Mouse (Mus musculus) heart, postnatal 0 days (tissue): ENCODE measurements around the gene Fam241a. TPM values are rescaled to one million over a fixed set of nuclear protein-coding genes. Genes with fewer than 3 reads are reported as not detected.

Experiments used
- ATAC-seq: fragments of 200-750 bp; cut with Nextera tagmentation; 2 replicates; pipeline ENCODE4 v1.8.0; 2017; ENCODE audit warnings: low read depth, moderate number of reproducible peaks, moderate library complexity; ENCODE audit not compliant: insufficient read depth
- DNase-seq: peaks from one replicate; pipeline ENCODE4 v3.0.0-alpha.2; 2016; ENCODE audit warnings: low spot score
- H3K27ac ChIP-seq: fragments of 300-500 bp; sonication (generic); 2 replicates; pipeline ENCODE4 v1.5.1; 2014; ENCODE audit warnings: low read depth, mild to moderate bottlenecking
- H3K27me3 ChIP-seq: fragments of 300-500 bp; sonication (generic); 2 replicates; pipeline ENCODE4 v1.6.1; 2014; ENCODE audit warnings: low read length, mixed read lengths; ENCODE audit not compliant: control insufficient read depth, insufficient read depth
- H3K36me3 ChIP-seq: fragments of 300-500 bp; sonication (generic); replicated peaks from 2 replicates; pipeline ENCODE4 v1.6.1; 2014; ENCODE audit warnings: low read length, mixed read lengths; ENCODE audit not compliant: control insufficient read depth, insufficient read depth
- H3K4me1 ChIP-seq: fragments of 300-500 bp; sonication (generic); 2 replicates; pipeline ENCODE4 v1.6.1; 2014; ENCODE audit warnings: antibody characterized with exemption; ENCODE audit not compliant: control insufficient read depth, insufficient read depth
- H3K4me2 ChIP-seq: fragments of 300-500 bp; sonication (generic); 2 replicates; pipeline ENCODE4 v1.6.1; 2014; ENCODE audit warnings: low read depth, mild to moderate bottlenecking, low read length, moderate library complexity
- H3K4me3 ChIP-seq: fragments of 300-500 bp; sonication (generic); 2 replicates; pipeline ENCODE4 v1.5.1; 2014; ENCODE audit warnings: low read depth, low read length
- H3K9ac ChIP-seq: fragments of 300-500 bp; sonication (generic); replicated peaks from 2 replicates; pipeline ENCODE4 v1.6.1; 2014; ENCODE audit warnings: low read depth, low read length, mixed read lengths
- H3K9me3 ChIP-seq: fragments of 300-500 bp; sonication (generic); replicated peaks from 2 replicates; pipeline ENCODE4 v1.6.1; 2016; ENCODE audit warnings: low read length; ENCODE audit not compliant: control insufficient read depth
- CTCF ChIP-seq: IDR thresholded peaks from 2 replicates; pipeline ENCODE4 v1.5.1; 2016; ENCODE audit warnings: antibody characterized with exemption, control low read depth, low read depth
- EP300 ChIP-seq: IDR thresholded peaks from 2 replicates; pipeline ENCODE4 v1.6.1; 2016; ENCODE audit warnings: antibody characterized with exemption, low read depth
- WGBS: fragments of 180-500 bp; shearing (Covaris S2); extraction: QIAGEN DNeasy Blood & Tissue Kit; methylation state at CpG from one replicate; pipeline ENCODE4 v1.1.7; 2014; 5-methylcytosine and 5-hydroxymethylcytosine counted together
- polyA plus RNA-seq: library from polyadenylated mRNA; unstranded; fragments of >200 nt; fragmentation: Nextera tagmentation; extraction: Ambion mirVana; gene quantifications from 2 replicates; pipeline ENCODE4 v1.2.1, GENCODE M21; 2015
- total RNA-seq: library from RNA; depleted of rRNA; stranded (reverse); fragments of >200 nt; gene quantifications from 2 replicates; pipeline ENCODE4 v1.2.3, GENCODE M21; 2014; ENCODE audit warnings: low replicate concordance

Fam241a gene
- total and polyA plus RNA-seq, 2 experiments from 2014 or later: 8.3 to 9.1 TPM

GRCm38 (mm10) chr3:127913885-127914709 is 18.0 kb upstream of the Fam241a start:
- no peak for TF ChIP-seq EP300
- TF ChIP-seq CTCF: no peak
- Histone ChIP-seq H3K4me2 (peak overlapping the region; percentile 57), H3K4me1 (peaks cover 5% of the 10 kb centered on the region; the same call in 1 of the 2 replicates), H3K9me3 (no peaks in the 10 kb centered on the region), H3K36me3 (no peaks in the 10 kb centered on the region), H3K4me3 (peak overlapping the region; percentile 39), H3K9ac (peak overlapping the region; percentile 46; the same call in 1 of the 2 replicates), H3K27ac (peak overlapping the region; percentile 74), H3K27me3 (no peaks in the 10 kb centered on the region)
- ATAC-seq (peak; percentile 87), DNase-seq (peak; percentile 82)
- WGBS: 18% methylated on average over 16 of the region's 16 CpGs

- no peak for ATAC-seq
Observed at GRCm38 (mm10) chr3:127909941-127910340, 13.8 kb upstream of the Fam241a start.

GRCm38 (mm10) chr3:127894981-127895779 is 944 bp downstream of the Fam241a start:
- DNase-seq: no peak
- no peaks in the 10 kb centered on the region for H3K9me3 ChIP-seq
- peaks cover 7% of the 10 kb centered on the region; the same call in 1 of the 2 replicates for H3K4me1 ChIP-seq
- H3K4me2 ChIP-seq: peak overlapping the region; percentile 87
- 46% methylated on average over 7 of the region's 7 CpGs for WGBS
- peak overlapping the region; percentile 77 for H3K9ac ChIP-seq
- TF ChIP-seq CTCF (no peak), EP300 (no peak)
- H3K4me3 ChIP-seq: peak overlapping the region; percentile 96
- H3K36me3 ChIP-seq: no peaks in the 10 kb centered on the region
- no peak for ATAC-seq
- peak overlapping the region; percentile 80; the same call in 1 of the 2 replicates for H3K27ac ChIP-seq
- H3K27me3 ChIP-seq: no peaks in the 10 kb centered on the region

More at GRCm38 (mm10) chr3:127909941-127910340, 13.8 kb upstream of the Fam241a start:
- Histone ChIP-seq H3K9ac (no peak overlapping the region), H3K4me1 (peaks cover 5% of the 10 kb centered on the region; the same call in 1 of the 2 replicates), H3K27me3 (no peaks in the 10 kb centered on the region), H3K36me3 (no peaks in the 10 kb centered on the region), H3K4me2 (no peak overlapping the region), H3K4me3 (no peak overlapping the region), H3K9me3 (no peaks in the 10 kb centered on the region), H3K27ac (no peak overlapping the region)
- DNase-seq: no peak
- TF ChIP-seq CTCF (no peak), EP300 (no peak)
- WGBS: 70% methylated on average over 7 of the region's 7 CpGs

- TF ChIP-seq CTCF: no peak
- TF ChIP-seq EP300: no peak
- Histone ChIP-seq H3K27ac (no peak overlapping the region), H3K27me3 (no peaks in the 10 kb centered on the region), H3K36me3 (no peaks in the 10 kb centered on the region), H3K9me3 (no peaks in the 10 kb centered on the region), H3K9ac (no peak overlapping the region), H3K4me2 (peak overlapping the region; percentile 22), H3K4me1 (peaks cover 7% of the 10 kb centered on the region; the same call in 1 of the 2 replicates), H3K4me3 (no peak overlapping the region)
- WGBS: 68% methylated on average over 7 of the region's 7 CpGs
- DNase-seq: no peak
- ATAC-seq: no peak
Observed at GRCm38 (mm10) chr3:127893902-127894301, 2.2 kb downstream of the Fam241a start.

GRCm38 (mm10) chr3:127891906-127892305 is 4.2 kb downstream of the Fam241a start:
- Histone ChIP-seq H3K9ac (no peak overlapping the region), H3K27me3 (no peaks in the 10 kb centered on the region), H3K9me3 (no peaks in the 10 kb centered on the region), H3K36me3 (no peaks in the 10 kb centered on the region), H3K4me2 (no peak overlapping the region), H3K4me1 (peaks cover 7% of the 10 kb centered on the region; the same call in 1 of the 2 replicates), H3K27ac (no peak overlapping the region), H3K4me3 (no peak overlapping the region)
- DNase-seq: no peak
- no peak for ATAC-seq
- WGBS: 77% methylated on average over 10 of the region's 10 CpGs
- TF ChIP-seq CTCF: no peak
- no peak for TF ChIP-seq EP300
